10 mouse cellular contexts compared by ENCODE assay signal in genomic region chr12:72939616-72940015, GRCm38 (mm10). TPM values are rescaled to one million over a fixed set of nuclear protein-coding genes. Genes with fewer than 3 reads are reported as not detected.
DNase-seq lines count a peak whose midpoint lies in the region; ATAC-seq and TF ChIP-seq lines count a peak whose summit lies in the region.
"Had no signal": no experiment of that assay in that cellular context is flagged by ENCODE, and none has a peak within 500 bp of the region (broad histone marks: within the 10 kb centered on the region; RNA-seq: fewer than 3 reads in every experiment).

Gene Six6 (plus strand): TSS chr12:72939892.

- H3K4me1 ChIP-seq in lung, adult 2 months (ENCODE audit: control insufficient read depth, insufficient read depth, low read length), result no peaks in the 10 kb centered on the region
- H3K4me1 ChIP-seq in forebrain, embryonic 11.5 days (replicated peaks; ENCODE audit: control insufficient read depth, insufficient read depth, low read length), result peaks cover 6% of the 10 kb centered on the region; the same call in 1 of the 2 replicates
- peaks cover 6% of the 10 kb centered on the region; the same call in 1 of the 2 replicates for H3K4me1 ChIP-seq in limb, embryonic 14.5 days (ENCODE audit: control insufficient read depth, insufficient read depth, low read length)
- no peaks in the 10 kb centered on the region for H3K4me1 ChIP-seq in stomach, postnatal 0 days (replicated peaks; ENCODE audit: control insufficient read depth, insufficient read depth)

- H3K36me3 ChIP-seq in forebrain, embryonic 11.5 days (ENCODE audit: control insufficient read depth, insufficient read depth, low read length), result no peaks in the 10 kb centered on the region
- H3K36me3 ChIP-seq in limb, embryonic 14.5 days (ENCODE audit: control insufficient read depth, insufficient read depth, low read length), result no peaks in the 10 kb centered on the region
- H3K36me3 ChIP-seq in stomach, postnatal 0 days (ENCODE audit: control insufficient read depth, insufficient read depth, low read length), result no peaks in the 10 kb centered on the region

- whole genome bisulfite sequencing in lung, adult 2 months, result 1% methylated on average over 28 of the region's 28 CpGs
- WGBS in forebrain, embryonic 11.5 days, result 0% methylated on average over 28 of the region's 28 CpGs
- under 1% methylated on average over 27 of the region's 28 CpGs for WGBS in limb, embryonic 14.5 days
- WGBS in stomach, postnatal 0 days, result under 1% methylated on average over 28 of the region's 28 CpGs

- peak; percentile 4 for DNase-seq in lung, postnatal 10 days
- no peak for DNase-seq in lung, adult 2 months
- DNase-seq in forebrain, embryonic 11.5 days (ENCODE audit: low spot score), result peak; percentile 77
- peak; percentile 58 for DNase-seq in limb, embryonic 14.5 days (ENCODE audit: low spot score)
- peak; percentile 46 for DNase-seq in stomach, postnatal 0 days (ENCODE audit: low spot score)
- DNase-seq in cerebellum, adult 8-10 months, result no peak
- DNase-seq: adrenal gland, adult 8-10 months had no signal

- H3K9me3 ChIP-seq in forebrain, embryonic 11.5 days (ENCODE audit: control insufficient read depth, low read length), result no peaks in the 10 kb centered on the region
- no peaks in the 10 kb centered on the region for H3K9me3 ChIP-seq in limb, embryonic 14.5 days (ENCODE audit: control insufficient read depth, low read length)
- no peaks in the 10 kb centered on the region for H3K9me3 ChIP-seq in stomach, postnatal 0 days (ENCODE audit: control insufficient read depth, low read length)

- H3K27ac ChIP-seq in forebrain, embryonic 11.5 days (ENCODE audit: low read depth, low read length), result no peak within 1 kb of the TSS
- H3K27ac ChIP-seq in limb, embryonic 14.5 days (replicated peaks; ENCODE audit: low read depth, low read length), result no peak within 1 kb of the TSS
- no peak within 1 kb of the TSS for H3K27ac ChIP-seq in stomach, postnatal 0 days (replicated peaks)

- TF ChIP-seq EP300 in stomach, postnatal 0 days (optimal IDR thresholded peaks at IDR 0.05), result no peak

- no peak for TF ChIP-seq CTCF in lung, adult 2 months (IDR thresholded peaks at IDR 0.05; ENCODE audit: insufficient read depth, low read length)
- no peak for TF ChIP-seq CTCF in stomach, postnatal 0 days (IDR thresholded peaks at IDR 0.05; ENCODE audit: low read depth)

- H3K9ac ChIP-seq in forebrain, embryonic 11.5 days (ENCODE audit: low read length), result no peak within 1 kb of the TSS
- no peak within 1 kb of the TSS for H3K9ac ChIP-seq in limb, embryonic 14.5 days (ENCODE audit: low read depth, low read length, severe bottlenecking)
- H3K9ac ChIP-seq in stomach, postnatal 0 days (ENCODE audit: low read length), result no peak within 1 kb of the TSS

- peaks cover 79% of the 10 kb centered on the region for H3K27me3 ChIP-seq in forebrain, embryonic 11.5 days (ENCODE audit: control insufficient read depth, insufficient read depth, low read length)
- H3K27me3 ChIP-seq in limb, embryonic 14.5 days (ENCODE audit: control insufficient read depth, insufficient read depth, low read length), result peaks cover 89% of the 10 kb centered on the region
- H3K27me3 ChIP-seq in stomach, postnatal 0 days (ENCODE audit: control insufficient read depth, insufficient read depth, low read length), result peaks cover 31% of the 10 kb centered on the region

- peak; percentile 49 for ATAC-seq in forebrain, embryonic 11.5 days (replicated peaks; ENCODE audit: low FRiP score)
- peak; percentile 37 for ATAC-seq in limb, embryonic 14.5 days (ENCODE audit: low FRiP score, low read depth)
- no peak for ATAC-seq in stomach, postnatal 0 days (ENCODE audit: low FRiP score, low TSS enrichment)
- ATAC-seq in erythroblast, adult 5-6 weeks (replicated peaks; ENCODE audit: low FRiP score, poor library complexity, severe bottlenecking), result no peak
- ATAC-seq in megakaryocyte, adult 5-6 weeks (ENCODE audit: poor library complexity, severe bottlenecking), result no peak

- no peak within 1 kb of the TSS for H3K4me3 ChIP-seq in lung, adult 2 months (replicated peaks; ENCODE audit: extremely low read depth, low read depth, low read length)
- H3K4me3 ChIP-seq in forebrain, embryonic 11.5 days (ENCODE audit: low read depth, low read length), result peak within 1 kb of the TSS; percentile 14; the same call in 1 of the 2 replicates
- peak within 1 kb of the TSS; percentile 27 for H3K4me3 ChIP-seq in limb, embryonic 14.5 days (replicated peaks; ENCODE audit: low read length)
- H3K4me3 ChIP-seq in stomach, postnatal 0 days (ENCODE audit: low read depth, low read length), result no peak within 1 kb of the TSS; the same call in 1 of the 2 replicates

- no peak for TF ChIP-seq POLR2A in lung, adult 2 months (IDR thresholded peaks at IDR 0.05; ENCODE audit: borderline replicate concordance, extremely low read depth, low read depth, low read length)
- TF ChIP-seq POLR2A in limb, embryonic 14.5 days (IDR thresholded peaks at IDR 0.05; ENCODE audit: borderline replicate concordance, extremely low read depth, insufficient read depth, insufficient read length), result no peak

- peak within 1 kb of the TSS; percentile 37 for H3K4me2 ChIP-seq in forebrain, embryonic 11.5 days (ENCODE audit: low read depth, low read length, severe bottlenecking)
- peak within 1 kb of the TSS; percentile 43 for H3K4me2 ChIP-seq in limb, embryonic 14.5 days (replicated peaks; ENCODE audit: low read depth, low read length, severe bottlenecking)
- H3K4me2 ChIP-seq in stomach, postnatal 0 days (replicated peaks; ENCODE audit: low read depth), result no peak within 1 kb of the TSS

RNA-seq across cellular contexts. Expression of gene Six6, which starts in this region (rescaled TPM):
- not detected in 2 replicates for polyA plus RNA-seq in lung, adult 2 months (2012; rRNA removed)
- 0.19 TPM in 1 of 2 replicates, not detected in the other for polyA plus RNA-seq in forebrain, embryonic 11.5 days (2014; fragmentation: Nextera tagmentation; extraction: Ambion mirVana)
- polyA plus RNA-seq in limb, embryonic 14.5 days (2012; rRNA removed), result not detected in 2 replicates
- not detected in 2 replicates for polyA plus RNA-seq in limb, embryonic 14.5 days (2014; fragmentation: Nextera tagmentation; extraction: Ambion mirVana)
- not detected in 2 replicates for polyA plus RNA-seq in stomach, postnatal 0 days (2015; fragmentation: Nextera tagmentation; extraction: Ambion mirVana)
- total RNA-seq in erythroblast, adult 5-6 weeks (2015; ENCODE audit: low replicate concordance), result not detected in 2 replicates
- total RNA-seq in erythroblast, adult 5-6 weeks (2017; ENCODE audit: low replicate concordance), result not detected in 2 replicates
- total RNA-seq in megakaryocyte, adult 5-6 weeks (2015), result not detected in 2 replicates
- total RNA-seq in megakaryocyte, adult 5-6 weeks (2017), result not detected in 2 replicates
- total RNA-seq: adrenal gland, adult 8-10 months had no signal
- polyA plus RNA-seq: large intestine, adult 2 months had no signal

Comparison
In these comparisons a context has a peak if more than half of its experiments do, and no peak if none do; other contexts are left out.
1. Peak in DNase-seq, ATAC-seq, H3K4me3 ChIP-seq and H3K4me2 ChIP-seq in forebrain, embryonic 11.5 days; RNA of the gene not detected or under 1 TPM.
2. Peak in DNase-seq, ATAC-seq, H3K4me3 ChIP-seq and H3K4me2 ChIP-seq in limb, embryonic 14.5 days; RNA of the gene not detected or under 1 TPM.
3. Peak in DNase-seq in stomach, postnatal 0 days; RNA of the gene not detected or under 1 TPM.